Mouse (Mus musculus) lung, embryonic 15.5 days (tissue): ENCODE data around the gene Tmem174. TPM values are rescaled to one million over a fixed set of nuclear protein-coding genes. Genes with fewer than 3 reads are reported as not detected.

Experiments
- ATAC-seq: fragments of 200-750 bp; cut with Nextera tagmentation; 2 replicates; pipeline ENCODE4 v1.8.0; 2017; ENCODE audit warnings: moderate number of reproducible peaks, borderline replicate concordance; ENCODE audit not compliant: low FRiP score, low TSS enrichment; ENCODE audit errors: extremely low read depth
- H3K27ac ChIP-seq: fragments of 300-500 bp; sonication (generic); 2 replicates; pipeline ENCODE4 v1.5.1; 2015; ENCODE audit warnings: moderate library complexity, mild to moderate bottlenecking, inconsistent platforms
- H3K27me3 ChIP-seq: fragments of 300-500 bp; sonication (generic); 2 replicates; pipeline ENCODE4 v1.6.1; 2015; ENCODE audit warnings: inconsistent platforms
- H3K36me3 ChIP-seq: fragments of 300-500 bp; sonication (generic); 2 replicates; pipeline ENCODE4 v1.6.1; 2015; ENCODE audit warnings: inconsistent platforms
- H3K4me1 ChIP-seq: fragments of 300-500 bp; sonication (generic); 2 replicates; pipeline ENCODE4 v1.6.1; 2015; ENCODE audit warnings: inconsistent platforms
- H3K4me2 ChIP-seq: fragments of 300-500 bp; sonication (generic); 2 replicates; pipeline ENCODE4 v1.6.1; 2015; ENCODE audit warnings: inconsistent platforms, mild to moderate bottlenecking, moderate library complexity
- H3K4me3 ChIP-seq: fragments of 300-500 bp; sonication (generic); 2 replicates; pipeline ENCODE4 v1.5.1; 2015; ENCODE audit warnings: mild to moderate bottlenecking, inconsistent platforms
- H3K9ac ChIP-seq: fragments of 300-500 bp; sonication (generic); 2 replicates; pipeline ENCODE4 v1.6.1; 2015; ENCODE audit warnings: inconsistent platforms
- H3K9me3 ChIP-seq: fragments of 300-500 bp; sonication (generic); 2 replicates; pipeline ENCODE4 v1.6.1; 2016; ENCODE audit warnings: inconsistent platforms
- WGBS: fragments of 180-500 bp; shearing (Covaris S2); methylation state at CpG from one replicate; pipeline ENCODE4 v1.1.7; 2015; 5-methylcytosine and 5-hydroxymethylcytosine counted together
- polyA plus RNA-seq: library from polyadenylated mRNA; unstranded; fragments of >200 nt; fragmentation: Nextera tagmentation; extraction: Ambion mirVana; gene quantifications from 2 replicates; pipeline ENCODE4 v1.2.1, GENCODE M21; 2015

Gene Tmem174
- polyA plus RNA-seq, 1 experiment from 2014 or later = 0.09 TPM

DNA sequence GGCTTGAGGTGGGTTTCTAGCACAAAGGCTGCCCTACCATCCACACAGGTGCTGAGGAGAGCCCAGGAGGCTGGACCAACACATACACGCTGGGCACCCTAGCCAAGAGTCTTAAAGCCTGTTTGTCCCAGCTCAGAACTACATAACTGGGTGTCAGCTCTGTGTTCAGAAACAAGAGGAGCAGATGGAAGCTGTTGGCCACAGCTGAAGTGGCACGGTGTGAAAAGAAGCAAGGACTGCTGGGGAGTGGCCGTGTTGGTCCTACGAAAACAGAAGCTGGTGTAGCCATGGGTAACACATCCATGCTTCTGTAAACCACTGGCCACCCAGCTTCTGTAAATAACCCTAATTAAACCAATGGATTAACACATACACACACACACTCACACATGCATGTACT, 18.1 kb upstream of the Tmem174 start:
- H3K4me2 ChIP-seq = no peak overlapping the region
- no peaks in the 10 kb centered on the region for H3K36me3 ChIP-seq
- no peak for ATAC-seq
- 0 out of 2 replicates have a peak overlapping the region, but pooled peaks have one; percentile 3 for H3K27ac ChIP-seq
- no peak overlapping the region for H3K9ac ChIP-seq
- no peaks in the 10 kb centered on the region for H3K9me3 ChIP-seq
- H3K27me3 ChIP-seq = no peaks in the 10 kb centered on the region
- 58% methylated on average over 4 of the region's 4 CpGs for WGBS
- H3K4me1 ChIP-seq = peaks cover 34% of the 10 kb centered on the region
- no peak overlapping the region for H3K4me3 ChIP-seq

- Histone ChIP-seq H3K36me3 (no peaks in the 10 kb centered on the region), H3K4me2 (no peak overlapping the region), H3K9ac (no peak overlapping the region), H3K4me3 (no peak overlapping the region), H3K27me3 (no peaks in the 10 kb centered on the region), H3K9me3 (no peaks in the 10 kb centered on the region), H3K27ac (peak overlapping the region; percentile 62), H3K4me1 (peaks cover 34% of the 10 kb centered on the region)
- peak; percentile 77 for ATAC-seq
- WGBS = 52% methylated on average over 10 of the region's 10 CpGs
These were observed 17.1 kb upstream of the Tmem174 start for GRCm38 (mm10) chr13:98654129-98654939.

DNA sequence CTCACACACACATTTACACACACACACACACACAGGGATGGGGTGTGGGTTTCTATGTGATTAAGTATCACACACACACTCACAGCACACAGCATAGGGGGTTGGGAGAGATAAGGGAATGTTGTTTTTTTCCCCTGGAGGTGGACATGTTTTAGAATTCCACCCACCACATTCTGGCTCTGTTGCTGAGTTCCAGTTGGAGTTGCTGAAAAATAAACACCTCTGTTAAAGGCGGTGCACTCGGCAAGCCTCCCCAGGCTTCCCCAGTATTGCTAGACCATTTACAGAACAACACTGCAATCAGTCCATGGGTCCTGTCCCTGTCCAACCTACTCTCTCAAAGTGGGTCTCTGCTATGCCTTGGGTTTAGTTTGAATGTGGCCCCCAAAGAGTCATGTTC, 15.0 kb upstream of the Tmem174 start:
- no peaks in the 10 kb centered on the region for H3K27me3 ChIP-seq
- WGBS = 43% methylated on average over 2 of the region's 2 CpGs
- no peak overlapping the region for H3K4me2 ChIP-seq
- H3K4me3 ChIP-seq = no peak overlapping the region
- no peak overlapping the region for H3K9ac ChIP-seq
- no peaks in the 10 kb centered on the region for H3K36me3 ChIP-seq
- 0 out of 2 replicates have a peak overlapping the region, but pooled peaks have one; percentile 2 for H3K27ac ChIP-seq
- H3K4me1 ChIP-seq = peaks cover 37% of the 10 kb centered on the region
- H3K9me3 ChIP-seq = no peaks in the 10 kb centered on the region
- no peak for ATAC-seq

GRCm38 (mm10) chr13:98651228-98651977, 14.2 kb upstream of the Tmem174 start:
- H3K27ac ChIP-seq = peak overlapping the region; percentile 47; the same call in 1 of the 2 replicates
- H3K9me3 ChIP-seq = no peaks in the 10 kb centered on the region
- no peak overlapping the region for H3K9ac ChIP-seq
- ATAC-seq = 0 out of 2 replicates have a peak, but pooled peaks have one; percentile 43
- no peak overlapping the region for H3K4me3 ChIP-seq
- no peaks in the 10 kb centered on the region for H3K27me3 ChIP-seq
- H3K4me2 ChIP-seq = no peak overlapping the region
- H3K4me1 ChIP-seq = peaks cover 37% of the 10 kb centered on the region
- H3K36me3 ChIP-seq = no peaks in the 10 kb centered on the region
- 45% methylated on average over 17 of the region's 17 CpGs for WGBS

DNA sequence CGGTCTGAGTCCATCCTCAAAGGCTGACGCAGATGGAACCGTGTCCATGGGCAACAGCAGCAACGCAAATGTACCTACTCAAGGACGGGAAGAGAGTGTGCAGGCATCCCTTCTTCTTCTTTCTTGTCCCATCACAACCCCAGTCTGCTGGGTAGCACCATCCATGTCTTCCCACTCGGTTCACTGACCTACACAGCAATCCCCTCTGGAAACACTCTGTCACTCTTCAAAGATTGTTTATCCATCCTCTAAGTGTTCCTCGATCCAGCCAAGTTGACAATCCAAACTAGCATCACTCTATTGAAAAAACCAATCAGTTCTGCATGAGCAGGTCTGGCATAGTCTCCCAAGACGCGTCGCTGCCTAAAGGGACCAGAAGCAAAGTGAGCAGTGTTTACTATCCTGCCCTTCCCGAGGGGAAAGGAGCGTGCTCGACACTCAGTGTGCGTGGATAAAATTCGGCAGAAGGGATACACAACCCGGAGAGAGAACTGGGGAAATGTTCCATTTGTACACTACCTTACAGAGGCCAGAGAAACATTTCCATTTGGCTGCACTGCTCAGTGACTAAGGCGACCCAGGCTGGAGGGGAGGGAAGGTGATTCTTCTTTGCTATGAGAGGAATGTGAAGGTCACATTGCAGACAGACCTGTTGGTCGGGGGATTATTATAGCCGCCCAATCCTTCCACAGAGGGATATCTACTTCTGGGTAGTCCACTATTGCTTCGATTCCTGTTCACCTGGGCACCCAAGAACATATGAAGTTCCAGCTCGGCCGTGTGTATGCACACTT, 10.8 kb upstream of the Tmem174 start:
- no peaks in the 10 kb centered on the region for H3K27me3 ChIP-seq
- 71% methylated on average over 22 of the region's 22 CpGs for WGBS
- no peak for ATAC-seq
- H3K36me3 ChIP-seq = no peaks in the 10 kb centered on the region
- no peak overlapping the region for H3K27ac ChIP-seq
- H3K9me3 ChIP-seq = no peaks in the 10 kb centered on the region
- H3K4me1 ChIP-seq = peaks cover 21% of the 10 kb centered on the region
- no peak overlapping the region for H3K4me3 ChIP-seq
- no peak overlapping the region for H3K9ac ChIP-seq
- no peak overlapping the region for H3K4me2 ChIP-seq

DNA sequence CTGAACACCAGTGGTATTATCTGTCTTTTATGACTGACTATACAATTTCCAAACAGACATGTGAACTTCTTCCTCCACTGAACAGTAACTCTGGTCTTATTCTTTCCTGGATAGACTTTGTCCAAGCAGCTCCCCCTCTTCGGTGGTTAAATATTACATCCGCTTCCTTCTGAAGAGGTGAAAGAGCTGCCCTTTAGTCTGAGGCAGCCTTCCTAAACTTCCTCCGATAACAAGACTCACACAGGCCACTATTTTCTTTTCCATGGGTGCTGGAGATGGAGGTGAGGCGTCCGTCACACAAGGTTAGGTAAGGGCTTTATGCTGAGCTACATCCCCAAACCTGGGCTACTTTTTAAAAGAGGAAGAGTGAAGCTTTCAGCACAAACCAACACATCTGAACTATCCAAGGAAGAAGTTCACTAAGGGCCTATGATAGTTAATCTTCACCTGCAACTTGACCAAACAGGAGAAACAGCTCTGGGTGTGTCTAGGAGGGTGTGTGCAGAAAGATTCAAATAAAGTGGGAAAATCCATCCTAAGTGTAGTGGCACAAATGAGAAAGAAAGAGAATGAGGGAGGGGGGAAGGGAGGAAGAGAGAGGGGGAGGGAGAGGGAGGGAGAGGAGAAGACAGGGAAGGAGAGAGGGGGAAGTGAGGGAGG, 1.4 kb upstream of the Tmem174 start:
- no peak overlapping the region for H3K9ac ChIP-seq
- H3K4me3 ChIP-seq = no peak overlapping the region
- H3K36me3 ChIP-seq = no peaks in the 10 kb centered on the region
- no peak for ATAC-seq
- no peak overlapping the region for H3K4me2 ChIP-seq
- no peak overlapping the region for H3K27ac ChIP-seq
- H3K27me3 ChIP-seq = peaks cover 10% of the 10 kb centered on the region; the same call in 1 of the 2 replicates
- WGBS = 48% methylated on average over 5 of the region's 5 CpGs
- no peaks in the 10 kb centered on the region for H3K9me3 ChIP-seq
- no peaks in the 10 kb centered on the region for H3K4me1 ChIP-seq

DNA sequence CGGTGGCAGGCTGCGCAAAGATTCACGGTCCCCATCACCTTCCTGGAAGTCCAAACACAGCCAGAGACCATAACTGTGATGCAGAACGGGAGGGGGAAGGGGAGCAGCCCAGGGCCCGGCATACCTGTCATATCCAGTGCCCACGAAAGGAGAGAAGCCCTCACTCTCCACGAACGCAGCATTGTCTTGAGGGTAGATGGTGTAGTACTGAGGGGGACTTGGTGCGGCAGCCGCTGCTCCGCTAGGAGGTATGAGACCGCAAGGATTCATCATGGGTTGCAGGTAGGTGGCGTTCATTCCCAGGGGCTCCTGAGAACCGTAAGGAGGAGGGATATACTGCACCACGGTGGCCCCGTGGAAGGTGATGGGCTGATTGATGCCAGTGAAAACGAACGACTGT, 639 bp downstream of the Tmem174 start:
- H3K9me3 ChIP-seq = no peaks in the 10 kb centered on the region
- 59% methylated on average over 18 of the region's 18 CpGs for WGBS
- H3K4me1 ChIP-seq = no peaks in the 10 kb centered on the region
- H3K27ac ChIP-seq = no peak overlapping the region
- H3K9ac ChIP-seq = no peak overlapping the region
- no peak overlapping the region for H3K4me2 ChIP-seq
- H3K4me3 ChIP-seq = no peak overlapping the region
- no peaks in the 10 kb centered on the region for H3K36me3 ChIP-seq
- ATAC-seq = no peak
- peaks cover 10% of the 10 kb centered on the region; the same call in 1 of the 2 replicates for H3K27me3 ChIP-seq

- H3K9ac ChIP-seq = no peak overlapping the region
These were observed 3.3 kb downstream of the Tmem174 start for GRCm38 (mm10) chr13:98633641-98634484.

DNA sequence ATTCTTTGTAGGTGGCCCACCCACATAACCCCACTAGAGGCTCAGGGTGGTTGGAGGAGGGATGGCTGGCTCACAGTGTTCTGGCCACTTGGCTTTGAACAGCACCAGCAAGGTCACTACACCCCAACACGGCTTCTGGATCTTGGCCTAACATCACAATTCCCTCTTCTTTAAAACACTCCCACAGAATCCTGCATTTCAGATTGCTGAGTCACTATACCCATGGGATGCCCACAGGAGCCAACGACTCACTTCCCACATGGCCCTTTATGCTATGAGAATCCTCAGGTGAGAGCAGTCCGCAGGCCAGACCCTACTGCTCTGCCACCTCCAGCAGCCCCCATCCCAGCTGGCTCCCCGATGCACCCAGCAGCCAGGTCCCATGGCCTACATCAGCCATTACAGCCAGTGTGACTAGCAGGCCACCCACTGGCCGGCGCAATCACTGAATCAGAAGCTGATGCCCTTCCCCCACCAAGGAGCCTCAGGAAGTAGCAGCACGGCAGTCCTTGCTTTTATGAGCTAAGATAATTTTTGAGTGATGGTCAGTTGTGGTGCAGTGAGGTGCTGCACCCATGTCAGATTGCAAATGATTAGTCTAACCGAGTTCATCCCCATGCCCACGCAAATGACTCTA, 4.8 kb downstream of the Tmem174 start:
- Histone ChIP-seq H3K9me3 (no peaks in the 10 kb centered on the region), H3K9ac (no peak overlapping the region), H3K4me2 (no peak overlapping the region), H3K36me3 (no peaks in the 10 kb centered on the region), H3K27me3 (peaks cover 10% of the 10 kb centered on the region; the same call in 1 of the 2 replicates), H3K4me3 (no peak overlapping the region), H3K27ac (no peak overlapping the region), H3K4me1 (no peaks in the 10 kb centered on the region)
- WGBS = 63% methylated on average over 9 of the region's 9 CpGs
- ATAC-seq = no peak

More at GRCm38 (mm10) chr13:98633641-98634484, 3.3 kb downstream of the Tmem174 start:
- H3K9me3 ChIP-seq = no peaks in the 10 kb centered on the region
- WGBS = 30% methylated on average over 6 of the region's 6 CpGs
- H3K27ac ChIP-seq = no peak overlapping the region
- no peak for ATAC-seq
- H3K4me2 ChIP-seq = no peak overlapping the region
- no peaks in the 10 kb centered on the region for H3K36me3 ChIP-seq
- no peak overlapping the region for H3K4me3 ChIP-seq
- H3K27me3 ChIP-seq = peaks cover 10% of the 10 kb centered on the region; the same call in 1 of the 2 replicates
- H3K4me1 ChIP-seq = no peaks in the 10 kb centered on the region

GRCm38 (mm10) chr13:98631105-98631838, 5.9 kb downstream of the Tmem174 start:
- Histone ChIP-seq H3K36me3 (no peaks in the 10 kb centered on the region), H3K9me3 (no peaks in the 10 kb centered on the region), H3K4me3 (no peak overlapping the region), H3K4me1 (no peaks in the 10 kb centered on the region; the same call in 1 of the 2 replicates), H3K4me2 (no peak overlapping the region), H3K9ac (no peak overlapping the region), H3K27me3 (peaks cover 2% of the 10 kb centered on the region; the same call in 1 of the 2 replicates), H3K27ac (no peak overlapping the region)
- 37% methylated on average over 20 of the region's 20 CpGs for WGBS
- ATAC-seq = no peak
